Mouse (Mus musculus) ovary, postnatal 14 days (tissue): ENCODE data around the gene Nckap5.

Experiments used
- DNase-seq: peaks from one replicate; pipeline ENCODE4 v3.0.0; 2022; ENCODE audit warnings: low spot score

The Nckap5 gene

DNA sequence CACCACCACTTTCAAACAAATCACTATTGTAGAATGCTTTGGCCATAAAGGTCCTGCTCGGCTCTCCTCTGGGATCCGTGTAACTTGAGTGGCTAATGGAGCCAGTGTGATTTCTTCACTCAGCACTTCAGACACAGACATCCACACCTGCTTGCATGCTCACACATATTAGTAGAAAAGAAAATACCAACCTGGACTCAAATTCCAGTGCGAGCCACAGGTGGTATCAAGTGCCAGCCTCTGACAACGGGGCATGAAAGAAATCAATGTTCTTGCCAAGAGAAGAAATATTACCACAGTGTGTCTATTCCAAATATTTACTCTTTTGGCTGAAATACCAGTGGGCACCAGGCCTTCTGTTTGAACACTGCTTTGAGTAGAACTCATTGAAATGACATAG, 208.6 kb downstream of the Nckap5 start:
- no peak for DNase-seq

DNA sequence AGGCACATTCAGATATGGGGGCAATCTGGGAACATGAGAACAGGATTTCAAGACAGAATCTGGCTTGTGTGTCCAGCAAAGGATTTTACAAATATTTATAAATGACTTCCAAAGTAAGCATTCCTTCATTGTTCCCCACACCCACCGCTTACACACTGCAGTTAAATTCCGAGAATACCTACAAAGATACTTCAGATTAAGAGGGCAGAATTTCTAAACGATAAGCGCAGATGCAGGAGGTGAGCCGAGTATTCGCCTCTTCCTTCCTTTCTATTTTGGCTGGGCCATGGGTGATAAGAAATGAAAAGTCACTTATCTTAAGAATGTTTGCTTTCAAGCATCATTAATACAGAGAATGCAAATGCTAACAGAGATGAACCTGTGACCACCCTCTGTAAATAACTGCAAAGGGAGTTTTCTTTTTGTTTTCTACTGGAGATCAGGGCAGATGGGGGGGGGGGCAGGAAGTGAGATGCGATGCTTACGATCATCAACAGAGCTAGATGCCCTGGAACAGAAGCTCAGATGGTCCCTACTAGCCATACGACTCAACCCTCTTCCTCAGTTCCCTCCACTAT, 213.0 kb downstream of the Nckap5 start:
- DNase-seq = no peak

DNA sequence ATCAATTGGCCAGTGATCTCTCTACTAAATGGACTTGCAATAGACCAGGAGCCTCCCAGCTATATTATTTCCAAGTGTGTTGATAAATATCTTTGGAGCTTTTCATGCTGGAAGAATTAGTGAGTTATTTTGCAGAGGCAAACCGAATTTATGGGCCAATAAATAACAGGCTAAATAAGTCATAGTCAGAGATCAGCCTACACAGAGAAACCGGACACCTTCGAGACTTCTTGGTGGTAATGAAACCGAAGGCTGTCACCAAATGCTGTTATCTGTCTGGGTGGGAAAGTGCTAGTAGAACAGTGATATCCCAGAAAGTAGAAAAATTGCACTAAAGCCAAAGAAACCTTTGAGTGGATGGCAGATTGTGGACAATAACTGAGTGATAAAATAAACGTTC, 213.6 kb downstream of the Nckap5 start:
- DNase-seq = no peak

DNA sequence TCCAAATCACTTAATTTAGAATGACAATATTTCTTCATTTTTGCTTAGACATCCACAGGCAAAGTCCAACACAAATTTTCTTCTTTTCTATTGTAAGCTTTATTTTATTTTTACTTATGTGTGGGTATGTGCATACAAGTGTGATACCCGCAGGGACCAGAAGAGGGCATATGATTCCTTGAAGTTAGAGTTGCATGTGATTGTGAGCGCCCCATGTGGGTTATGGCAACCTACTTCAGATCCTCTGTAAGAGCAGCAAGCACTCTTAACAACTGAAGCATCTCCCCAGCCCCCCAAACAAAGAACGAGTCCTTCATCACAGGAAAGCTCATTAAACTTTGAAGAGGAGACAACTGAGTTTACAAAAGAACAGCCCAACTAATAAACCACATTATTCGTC, 217.7 kb downstream of the Nckap5 start:
- DNase-seq = no peak

DNA sequence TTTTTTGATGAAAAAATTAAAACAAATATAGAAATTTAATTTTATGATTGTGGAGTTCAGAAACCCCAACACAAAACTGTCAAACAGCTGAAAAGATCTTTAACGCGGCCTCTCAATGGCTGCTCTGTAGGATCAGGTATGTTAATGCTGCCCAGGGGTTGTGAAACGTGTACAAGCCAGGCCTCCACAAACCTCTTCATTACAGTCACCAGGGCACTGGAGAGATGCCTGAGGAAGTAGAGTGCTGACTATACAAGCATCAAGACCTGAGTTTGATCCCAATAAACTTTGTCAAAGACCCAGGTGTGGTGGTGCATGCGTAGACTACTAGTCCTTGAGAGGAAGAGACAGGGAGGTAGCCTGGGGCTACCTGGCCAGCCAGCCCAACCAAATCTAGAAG, 222.0 kb downstream of the Nckap5 start:
- DNase-seq = no peak

DNA sequence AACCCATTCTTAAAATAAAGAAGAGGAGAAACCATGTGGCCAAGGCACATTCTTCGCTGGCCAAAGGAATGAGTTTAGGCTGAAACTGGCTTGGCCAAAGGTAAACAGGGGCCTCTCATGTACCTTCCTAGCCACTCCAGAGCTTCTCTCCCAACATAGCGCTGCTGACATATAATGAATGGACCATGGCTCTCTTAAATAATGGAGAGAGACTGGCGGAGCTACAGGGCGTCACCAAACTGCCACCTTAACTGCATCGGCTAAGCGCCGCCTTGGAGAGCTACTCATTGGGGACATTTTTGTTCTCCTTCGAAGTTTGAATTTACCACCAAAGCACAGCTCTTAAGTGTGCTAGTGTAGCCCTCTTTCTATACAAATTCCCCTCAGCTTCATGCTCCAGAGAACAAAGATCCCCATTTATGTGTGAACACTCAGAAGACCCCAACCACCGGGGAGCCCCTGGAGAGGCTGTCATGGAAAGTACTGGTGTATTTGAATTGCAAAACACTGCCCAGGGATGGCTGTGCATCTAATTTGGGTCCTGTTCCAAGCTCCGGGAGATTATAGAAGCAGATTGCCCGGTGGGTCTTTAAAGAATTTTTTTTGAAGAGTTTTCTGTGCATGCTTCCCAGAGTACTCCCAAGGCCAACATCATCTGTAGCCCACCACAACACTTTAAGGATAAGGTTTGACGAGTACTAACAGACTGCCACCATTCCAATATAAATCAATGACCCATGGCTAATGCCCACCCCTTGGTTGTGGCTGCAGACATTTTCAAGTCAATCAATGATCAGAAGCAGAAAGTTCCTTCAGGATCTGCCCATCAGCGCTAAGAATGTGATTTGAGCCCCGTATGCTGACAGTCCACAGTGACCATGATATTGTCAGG, 224.2 kb downstream of the Nckap5 start:
- no peak for DNase-seq

DNA sequence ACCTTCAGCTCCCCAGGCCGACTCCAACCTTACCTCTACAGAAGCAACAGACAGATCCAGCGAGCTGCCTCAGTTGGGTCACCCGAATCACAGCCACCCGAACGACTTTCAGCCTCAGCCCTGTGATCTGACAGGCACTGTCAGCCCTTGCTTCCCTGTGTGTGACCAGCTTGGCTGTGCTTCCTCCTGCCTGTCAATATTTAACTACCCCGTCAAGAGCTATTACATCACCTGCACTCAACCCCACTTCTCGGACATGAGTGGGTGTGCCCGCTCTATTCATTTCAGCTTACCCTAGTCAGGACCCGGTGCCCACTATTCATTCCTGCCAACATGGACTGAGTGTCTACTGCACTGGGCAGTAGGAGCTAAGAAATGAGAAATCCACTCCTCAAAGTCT, 226.0 kb downstream of the Nckap5 start:
- DNase-seq = no peak

DNA sequence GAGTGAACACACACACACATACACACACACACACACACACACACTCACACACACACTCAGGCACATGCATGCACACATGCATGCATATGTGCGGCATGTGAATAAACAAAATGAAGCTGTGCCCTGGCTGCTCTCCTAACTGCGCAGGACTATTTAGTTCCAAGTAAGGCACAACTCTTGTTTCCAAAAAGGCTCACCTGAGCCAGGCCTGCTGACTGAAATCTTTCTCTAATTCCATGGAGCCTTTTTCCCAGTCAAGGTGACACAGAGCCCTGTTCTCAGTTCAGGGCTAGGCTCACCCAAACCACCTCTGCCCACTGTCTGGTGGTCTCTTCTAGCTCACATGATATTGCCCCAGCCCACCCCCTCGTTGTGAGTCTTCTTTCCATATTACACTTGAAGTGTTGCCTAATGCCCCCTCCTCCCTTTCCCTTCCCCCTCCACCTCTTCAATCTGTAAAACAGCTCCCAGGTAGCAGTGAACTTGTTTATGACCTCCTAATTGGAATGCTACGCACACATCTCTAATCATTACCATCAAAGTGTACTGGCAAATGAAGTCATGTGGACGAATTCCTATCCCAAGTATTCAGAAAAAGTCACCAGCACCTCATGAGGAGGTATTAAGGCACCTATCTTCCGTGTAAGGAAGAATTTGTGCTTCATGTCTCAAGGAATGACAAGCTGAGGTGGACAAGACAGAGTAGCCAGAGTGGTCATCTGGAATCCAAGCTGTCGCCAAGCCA, 226.7 kb downstream of the Nckap5 start:
- DNase-seq = no peak

DNA sequence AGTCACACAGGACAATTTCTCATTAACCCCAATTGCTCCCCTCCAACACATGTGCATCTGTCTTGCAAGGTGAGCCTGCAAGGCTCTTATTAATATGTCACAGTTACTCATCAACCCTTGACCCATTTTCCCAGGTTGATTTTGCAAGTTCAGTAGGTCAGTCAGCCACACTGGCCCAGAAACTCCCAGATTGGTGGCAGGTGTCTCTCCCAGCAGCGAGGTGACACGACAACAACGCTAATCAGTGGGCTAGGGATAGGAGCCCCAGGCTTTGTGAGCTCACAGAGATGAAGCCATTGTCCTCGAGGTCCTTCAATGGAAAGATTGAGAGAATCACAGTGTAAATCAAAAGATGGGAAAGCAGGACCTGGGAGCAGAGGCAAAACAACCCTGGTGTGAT, 230.0 kb downstream of the Nckap5 start:
- no peak for DNase-seq

DNA sequence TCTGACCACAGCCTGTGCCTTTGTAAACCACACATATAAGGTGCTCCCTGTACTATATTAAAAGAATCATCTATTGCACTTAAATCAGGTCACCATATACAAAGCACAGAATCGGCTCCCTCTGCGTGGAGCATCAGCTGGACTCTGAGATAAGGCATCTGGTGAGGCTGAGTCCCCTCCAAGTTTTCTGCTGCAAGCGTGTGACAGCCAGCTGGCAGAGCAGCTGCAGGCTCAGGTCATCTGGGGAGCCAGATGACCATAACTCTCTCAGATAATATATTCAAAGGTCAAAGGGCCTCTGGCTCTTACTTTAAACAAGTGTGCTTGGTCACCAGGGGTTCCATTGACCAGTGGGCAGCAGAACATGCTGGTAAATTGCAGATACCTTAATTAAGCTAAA, 233.2 kb downstream of the Nckap5 start:
- no peak for DNase-seq

DNA sequence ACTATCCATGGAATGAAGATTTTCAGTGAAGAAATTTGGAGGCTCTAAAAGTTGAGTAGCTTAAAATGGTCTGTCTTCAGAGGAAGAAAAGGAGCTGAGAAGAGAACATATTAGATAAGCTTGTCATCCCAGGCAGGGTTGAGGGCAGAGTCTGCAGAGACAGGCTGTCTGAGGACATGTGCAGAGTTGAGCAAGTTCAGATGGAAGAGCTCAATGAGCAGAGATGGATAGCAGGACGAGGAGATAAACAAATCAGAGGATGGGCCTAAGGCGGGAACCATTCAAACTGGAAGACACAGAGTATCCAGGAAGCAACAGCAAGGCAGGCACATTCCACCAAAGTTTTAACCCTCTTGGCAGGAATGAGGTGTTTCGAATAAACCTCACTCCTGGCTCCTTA, 235.8 kb downstream of the Nckap5 start:
- no peak for DNase-seq

DNA sequence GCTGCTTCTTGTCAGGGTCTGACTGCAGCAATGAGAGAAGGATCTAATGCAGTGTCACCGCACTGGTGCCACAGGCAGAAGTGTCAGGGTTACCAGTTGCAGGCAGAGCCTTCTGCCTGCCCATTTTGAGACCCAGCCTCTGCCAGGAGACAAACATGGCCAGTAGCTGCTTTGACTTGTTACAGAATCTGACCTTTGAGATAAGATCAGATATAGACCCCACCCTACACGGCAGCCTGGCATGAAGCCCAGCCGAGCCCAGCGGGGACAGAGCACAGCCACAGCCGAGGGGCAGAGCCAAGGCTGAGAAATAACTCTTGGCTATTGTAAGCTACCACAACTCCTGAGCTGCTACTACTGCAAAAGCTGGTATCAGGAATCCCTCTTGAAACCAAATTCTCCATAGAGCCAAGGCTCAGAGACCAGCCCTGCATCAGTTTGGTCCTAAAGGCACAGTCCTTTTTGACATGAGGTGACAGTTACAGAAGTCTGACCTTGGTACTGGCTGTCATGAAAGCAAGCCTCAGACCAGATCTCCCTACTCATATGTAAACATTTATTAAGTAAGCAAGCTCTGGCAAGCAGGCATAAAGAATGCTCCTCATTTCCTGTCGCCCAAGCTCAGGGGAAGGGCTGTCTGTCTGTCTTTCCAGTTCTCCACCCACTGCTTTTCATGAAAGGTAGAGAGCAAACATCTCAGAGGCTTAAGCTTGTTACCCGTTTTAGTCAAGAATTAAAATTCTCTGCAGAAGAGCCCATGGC, 237.4 kb downstream of the Nckap5 start:
- DNase-seq = no peak

DNA sequence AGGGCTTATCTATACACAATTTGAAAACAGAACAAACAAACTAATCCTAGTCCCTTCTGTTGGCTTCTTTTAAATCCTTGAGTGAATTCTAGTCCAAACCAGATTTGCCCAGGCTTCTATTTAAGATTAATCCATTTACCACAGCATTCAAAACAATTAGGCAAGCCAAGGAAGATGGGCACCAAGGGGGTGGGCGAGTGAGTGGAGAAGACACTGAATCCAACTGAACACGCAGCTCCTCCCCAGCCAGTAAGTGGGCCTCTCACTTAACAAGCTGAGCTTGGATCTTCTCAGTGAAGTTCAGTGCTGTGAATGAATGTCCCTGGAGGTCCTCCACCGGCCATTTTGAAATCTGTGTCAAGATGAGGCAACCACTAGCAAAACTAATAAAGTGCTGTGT, 239.7 kb downstream of the Nckap5 start:
- DNase-seq = no peak

DNA sequence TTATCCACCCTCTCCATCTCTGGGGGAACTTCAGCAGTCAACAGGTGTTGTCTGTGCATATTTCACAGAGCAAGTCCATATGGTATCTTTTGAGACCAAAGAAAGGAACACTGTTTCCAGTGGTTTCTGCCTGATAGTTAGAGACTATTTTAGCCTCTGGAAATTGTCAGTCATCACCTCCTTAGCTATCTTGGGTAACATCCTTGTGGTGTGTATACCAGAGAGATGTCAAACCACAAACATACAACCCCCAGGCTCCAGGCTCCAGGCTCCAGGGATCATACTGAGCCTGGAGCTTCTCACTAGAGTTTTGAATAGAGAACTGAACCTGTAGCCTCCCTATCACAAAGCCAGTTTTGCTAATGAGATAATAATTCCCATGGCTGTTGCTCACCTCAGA, 252.4 kb downstream of the Nckap5 start:
- DNase-seq = no peak

DNA sequence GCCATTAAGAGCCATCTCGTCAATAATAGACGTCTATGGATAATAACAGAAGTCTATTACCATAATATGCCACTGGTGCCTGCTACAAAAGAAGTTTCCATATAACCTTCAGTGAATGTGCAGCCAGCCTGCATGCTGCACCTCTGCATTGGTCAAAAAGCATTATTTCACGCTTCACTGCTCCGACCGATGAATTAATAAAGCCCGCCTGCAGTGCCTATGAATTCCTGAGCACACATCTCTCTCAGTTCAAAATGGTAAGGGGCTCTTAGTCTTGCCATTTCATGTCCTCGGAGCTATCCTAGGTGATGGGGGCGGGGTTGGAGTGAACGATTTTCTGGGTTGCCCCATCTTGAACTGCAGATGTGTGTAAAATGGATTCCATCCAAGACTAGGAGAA, 256.3 kb downstream of the Nckap5 start:
- no peak for DNase-seq

DNA sequence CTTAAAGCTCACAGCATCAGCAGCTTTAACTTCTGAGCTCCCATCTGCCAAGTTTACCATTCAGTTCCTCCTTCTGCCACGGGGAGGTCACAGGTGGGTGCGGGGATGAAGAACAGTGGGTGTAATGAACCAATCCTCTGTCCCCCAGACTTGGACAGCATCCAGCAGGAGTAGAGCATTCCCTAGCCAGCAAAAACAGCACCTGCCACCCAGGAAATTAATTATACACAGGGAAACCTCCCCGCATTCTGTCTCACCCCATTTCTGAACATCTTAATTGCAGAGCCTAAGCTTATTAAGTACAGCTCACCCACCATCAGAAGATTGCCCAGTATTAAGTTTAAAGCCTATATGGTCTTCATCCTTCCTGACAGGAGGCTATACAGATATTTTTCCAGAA, 256.9 kb downstream of the Nckap5 start:
- no peak for DNase-seq

DNA sequence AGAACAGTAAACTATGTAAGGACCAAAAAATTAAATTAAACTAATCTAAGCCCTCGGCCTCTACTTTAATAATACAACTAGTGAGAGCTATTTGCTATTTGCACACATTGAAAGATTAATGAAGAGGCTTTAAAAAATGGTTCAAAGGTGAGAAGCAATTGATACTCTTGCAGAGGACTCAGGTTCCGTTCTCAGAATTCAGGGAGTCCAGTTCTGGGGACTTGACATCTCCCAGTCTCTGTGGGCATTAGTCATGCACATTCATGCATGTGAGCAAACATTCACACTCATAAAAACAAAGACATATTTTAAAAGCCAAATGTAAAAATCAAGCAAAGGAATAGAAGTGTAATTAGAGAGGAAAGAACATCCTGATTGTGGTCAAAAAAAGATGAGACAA, 257.5 kb downstream of the Nckap5 start:
- DNase-seq = no peak

DNA sequence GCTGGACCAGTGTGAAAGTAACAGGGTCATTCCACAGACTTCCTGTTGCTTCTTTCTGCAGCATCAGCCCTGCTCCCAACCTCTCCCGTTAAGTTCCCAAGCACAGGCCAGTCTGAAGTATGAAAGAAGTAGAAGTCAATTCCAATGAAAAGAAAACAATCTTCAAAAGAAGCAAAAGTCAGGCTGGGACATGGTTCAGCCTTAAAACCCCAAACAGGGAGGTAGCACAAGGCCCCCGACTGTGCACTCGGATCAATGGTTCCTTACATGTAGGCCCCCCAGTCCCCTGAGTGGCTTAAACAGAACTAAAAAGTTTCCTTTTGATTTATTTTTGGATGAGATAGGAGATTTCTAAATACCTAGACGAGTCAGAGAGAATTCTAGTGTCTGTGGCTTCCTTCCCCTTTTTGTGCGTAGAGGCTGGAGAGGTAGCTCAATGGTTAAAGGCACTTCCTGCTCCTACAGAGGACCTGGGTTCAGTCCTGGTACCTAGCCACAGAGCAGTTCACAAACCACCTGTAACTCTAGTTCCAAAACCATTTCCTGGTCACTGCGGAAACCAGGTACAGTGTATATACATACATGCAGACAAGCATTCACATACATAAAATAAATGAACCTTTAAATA, 260.9 kb downstream of the Nckap5 start:
- no peak for DNase-seq

DNA sequence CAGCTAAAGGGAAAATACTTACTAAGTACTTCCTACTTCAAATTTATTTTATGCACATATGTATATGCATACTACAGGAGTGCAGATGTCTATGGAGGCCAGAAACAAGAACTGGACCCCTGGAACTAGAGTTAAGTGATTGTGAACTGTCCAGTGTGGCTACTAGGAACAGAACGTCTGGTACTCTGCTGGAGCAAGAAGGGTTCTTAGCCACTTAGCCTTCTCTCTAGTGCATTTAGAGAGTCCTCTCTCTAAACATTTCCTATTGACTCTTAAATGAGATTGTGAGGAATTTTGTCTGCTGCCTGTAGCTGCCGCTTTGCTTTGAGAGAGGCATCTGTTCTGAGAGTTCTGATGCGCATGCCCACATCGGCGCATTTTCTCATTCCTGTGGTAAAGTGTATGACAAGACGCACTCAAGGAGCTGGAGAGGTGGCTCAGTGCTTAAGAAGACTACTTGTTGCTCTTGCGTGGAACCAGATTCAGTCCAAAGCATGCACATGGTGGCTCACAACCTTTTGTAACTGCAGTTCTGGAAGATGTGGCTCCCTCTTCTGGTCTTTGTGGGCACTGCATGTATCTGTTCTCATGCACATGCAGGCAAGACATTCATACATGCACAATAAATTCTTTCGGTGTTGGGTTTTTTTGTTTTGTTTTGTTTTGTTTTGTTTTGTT, 261.9 kb downstream of the Nckap5 start:
- peak; percentile 18 for DNase-seq

DNA sequence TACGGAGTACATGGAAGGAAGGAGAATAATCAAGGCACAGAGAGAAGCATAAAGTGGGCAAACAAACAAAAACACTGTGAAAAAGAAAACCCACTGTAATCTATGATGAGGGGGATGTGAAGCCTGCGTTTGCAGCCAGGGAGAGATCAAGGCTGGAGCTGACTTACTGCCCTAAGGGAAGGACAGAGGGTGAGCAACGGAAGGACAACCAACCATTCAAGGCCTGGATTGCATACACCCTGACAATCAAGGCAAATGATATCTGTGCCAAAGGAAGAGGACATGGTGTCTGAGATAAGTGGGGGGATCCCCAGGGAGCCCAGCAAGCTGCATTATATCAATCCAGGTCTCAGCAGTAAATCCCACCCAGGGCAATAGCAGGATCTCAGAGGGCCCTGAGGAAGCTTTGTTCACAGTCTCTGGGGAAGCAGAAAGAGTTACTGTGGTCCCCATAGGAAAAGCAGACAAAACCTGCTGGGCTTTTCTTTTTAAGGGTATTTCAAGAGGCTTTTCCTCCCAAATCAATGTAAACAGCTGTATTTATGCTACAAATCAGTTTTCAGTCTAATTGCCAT, 265.4 kb downstream of the Nckap5 start:
- no peak for DNase-seq

DNA sequence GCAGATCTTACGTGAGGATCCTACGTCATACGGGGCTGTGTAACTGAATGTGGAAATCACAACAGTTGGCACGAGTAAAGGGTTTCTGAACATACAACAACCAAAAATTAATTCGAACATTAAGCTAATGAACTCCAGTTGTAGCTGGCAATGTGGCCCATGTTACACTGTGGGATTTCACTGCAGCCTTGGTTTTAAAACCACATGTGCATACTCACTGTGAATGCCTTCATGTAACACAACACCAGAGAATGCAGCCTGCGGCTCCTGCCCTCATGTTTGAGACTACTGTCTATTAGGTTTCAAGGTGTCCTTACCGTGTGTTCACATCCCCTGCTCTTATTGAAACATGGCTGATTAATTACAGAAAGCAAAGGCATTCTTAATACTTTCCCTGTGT, 269.7 kb downstream of the Nckap5 start:
- DNase-seq = no peak
